Mouse (Mus musculus) cerebellum, adult 2 months (tissue): ENCODE data around the gene Ppm1l.

Experiments
- CTCF ChIP-seq: fragments of 200-500 bp; IDR thresholded peaks from 2 replicates; pipeline ENCODE4 v1.5.1; 2011; ENCODE audit warnings: low read depth, mild to moderate bottlenecking, control low read depth, low read length, moderate library complexity, borderline replicate concordance; ENCODE audit not compliant: insufficient read depth
- POLR2A ChIP-seq: fragments of 200-500 bp; IDR thresholded peaks from 2 replicates; pipeline ENCODE4 v1.6.1; 2011; ENCODE audit warnings: low read length, control low read depth, borderline replicate concordance; ENCODE audit not compliant: insufficient read depth

GRCm38 (mm10) chr3:69356078-69356665 is 39.5 kb downstream of the Ppm1l start:
- TF ChIP-seq CTCF, result no peak
- TF ChIP-seq POLR2A, result no peak
